Mouse (Mus musculus) c-Kit-positive CD71-negative TER-119-negative erythroid progenitor cells, embryonic 14.5 days (primary cell): ENCODE data around the gene Urah.

Source experiments
- DNase-seq: peaks from one replicate; pipeline ENCODE4 v3.0.0-alpha.2; 2013; ENCODE audit warnings: low read depth

Gene Urah

DNA sequence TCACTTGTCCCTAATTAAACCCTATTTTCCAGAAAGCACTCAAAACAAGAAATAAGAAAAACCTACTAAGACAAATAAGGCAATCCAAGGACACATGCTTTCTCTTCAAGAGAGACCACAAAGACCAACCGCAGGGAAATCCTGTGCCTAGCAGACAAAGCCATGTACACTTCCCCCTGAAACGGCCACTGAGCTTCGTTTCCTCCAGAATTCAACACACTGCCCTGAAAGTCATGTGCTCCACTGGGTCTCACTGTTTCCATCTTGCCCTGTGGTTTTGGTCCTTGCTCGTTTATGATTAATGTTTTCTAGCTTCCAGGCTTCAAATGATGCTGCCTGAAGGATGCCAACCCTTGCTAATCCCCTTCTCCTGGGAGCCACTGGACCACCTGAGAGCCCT is 39.4 kb downstream of the Urah start:
- DNase-seq, result peak; percentile 54

DNA sequence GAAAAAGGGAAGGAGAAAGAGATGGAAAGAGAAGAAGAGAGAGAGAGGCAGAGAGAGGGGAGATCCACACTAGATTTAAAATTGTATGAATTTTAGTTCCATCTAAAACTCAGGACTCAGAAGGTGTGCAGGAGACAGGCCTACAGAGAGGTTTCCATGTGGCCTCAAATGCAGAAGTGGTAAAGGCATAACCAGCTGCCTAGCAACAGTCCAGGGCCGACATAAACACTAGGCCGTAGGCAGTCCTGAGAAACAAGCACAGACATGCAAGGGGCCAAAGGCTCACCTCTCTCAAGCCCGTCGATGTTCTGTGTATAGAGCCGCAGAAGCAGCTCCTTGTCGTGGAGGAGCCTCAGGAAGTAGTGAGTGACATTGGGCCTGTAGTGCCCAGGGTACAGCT is 42.5 kb downstream of the Urah start:
- DNase-seq, result peak; percentile 41

DNA sequence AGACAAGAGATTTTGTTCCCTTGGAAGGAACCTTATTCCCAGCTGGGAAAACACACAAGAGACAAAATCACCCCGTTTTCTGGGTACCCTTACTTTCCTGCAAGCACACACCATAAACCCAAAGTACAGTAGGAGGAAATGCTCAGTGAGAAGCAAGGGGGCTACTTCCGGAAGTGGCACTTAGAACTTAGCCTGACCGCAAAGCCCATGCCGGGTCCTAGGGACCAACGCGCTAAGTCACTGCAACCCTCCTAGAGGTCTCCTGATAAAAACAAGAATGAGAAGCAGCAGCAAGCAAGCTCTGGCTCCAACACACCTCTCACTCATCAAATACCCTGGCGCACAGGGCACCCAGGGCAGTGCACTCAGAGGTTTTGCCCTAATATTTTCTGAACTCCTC is 44.5 kb downstream of the Urah start:
- no peak for DNase-seq

DNA sequence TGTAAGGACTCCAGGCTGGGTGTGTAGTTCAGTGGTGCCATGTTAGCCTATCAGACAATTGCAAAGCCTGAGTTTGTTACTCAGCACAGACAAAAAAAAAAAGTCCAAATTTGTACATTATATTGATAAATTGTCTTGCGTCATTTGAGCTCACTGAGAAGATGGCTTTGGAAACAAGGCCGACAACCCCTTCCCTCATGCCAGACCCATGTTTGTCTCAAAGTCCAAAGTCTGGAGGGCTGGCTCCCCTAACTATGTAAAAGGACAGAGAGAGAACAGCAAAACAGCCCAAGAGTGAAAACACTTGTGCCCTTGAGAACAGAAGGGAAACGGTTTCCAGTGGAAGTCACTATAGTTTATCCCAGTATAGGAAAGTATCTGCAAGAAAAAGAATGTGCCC is 45.6 kb downstream of the Urah start:
- DNase-seq, result no peak

DNA sequence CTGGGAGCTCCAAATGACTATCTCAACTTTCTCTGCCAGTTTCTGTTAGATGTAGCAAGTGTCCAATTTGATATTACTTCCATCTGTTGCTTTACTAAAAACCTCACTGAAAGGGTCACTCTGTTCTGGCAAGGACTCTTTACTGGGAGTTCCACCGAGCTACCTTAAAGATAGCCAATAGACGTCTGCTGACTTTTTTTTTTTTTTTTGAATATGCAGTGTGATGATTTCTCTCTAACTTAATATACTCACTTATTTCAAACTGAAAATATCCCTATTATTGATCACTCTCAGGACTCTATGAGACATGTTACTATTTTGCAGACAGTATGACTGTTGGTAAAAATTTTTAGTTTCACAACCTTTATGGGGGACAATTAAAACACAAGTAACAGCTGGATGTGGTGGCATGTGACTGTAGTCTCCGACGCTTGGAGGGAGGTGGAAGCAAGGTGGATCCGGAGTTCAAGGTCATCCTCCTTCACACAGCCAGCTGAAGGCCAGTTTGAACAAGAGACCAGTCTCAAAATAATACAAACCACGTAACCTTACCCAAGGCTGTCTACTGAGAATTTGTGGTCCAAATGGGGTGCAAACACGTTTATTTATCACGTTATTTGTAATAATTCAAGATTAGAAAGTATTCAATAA is 46.2 kb downstream of the Urah start:
- DNase-seq, result no peak

DNA sequence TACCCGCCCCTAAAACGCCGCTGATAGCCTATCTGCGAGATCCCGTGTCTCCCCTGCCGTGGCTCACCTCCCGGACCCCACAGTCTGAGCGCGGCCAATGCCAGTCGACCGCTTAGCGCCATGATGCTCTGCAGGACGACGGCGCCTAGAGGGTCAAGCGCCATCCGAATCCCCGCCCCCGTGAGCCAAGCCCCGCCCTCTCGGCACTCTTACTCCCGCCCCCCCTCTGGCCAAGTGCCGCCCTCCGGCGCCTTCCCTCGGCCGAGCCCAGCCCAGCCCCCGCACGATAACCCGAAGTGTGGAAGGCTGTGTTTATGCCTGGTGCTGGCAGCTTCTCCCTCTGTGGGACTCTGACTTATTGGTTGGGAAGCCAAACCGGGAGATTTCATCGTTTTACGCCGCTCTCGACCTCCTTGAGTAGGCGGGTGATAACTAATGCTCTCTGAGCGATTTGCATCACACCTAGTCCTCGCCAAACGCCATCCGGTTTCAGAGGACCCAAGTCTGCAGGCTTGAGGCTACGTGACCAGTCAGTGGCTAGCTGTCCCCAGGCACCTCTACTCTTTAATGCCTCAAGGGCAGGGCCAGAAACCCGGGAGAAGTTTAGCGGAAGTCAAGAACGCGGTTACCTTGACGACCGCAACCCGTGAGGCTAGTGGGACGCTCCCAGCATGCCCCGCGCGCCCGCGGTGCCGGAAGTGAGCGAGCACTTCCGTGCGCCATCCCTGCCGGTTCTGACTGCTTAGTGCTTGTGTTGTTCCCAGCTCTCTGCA is 47.1 kb downstream of the Urah start, which contains the start of the genes Psmd13 and Sirt3:
Gene Psmd13, plus strand, starts transcription at position 273 of the 773 bp plus-strand sequence.
Gene Sirt3, minus strand, starts transcription at position 614 of the 773 bp plus-strand sequence.
- DNase-seq, result peak; percentile 92

DNA sequence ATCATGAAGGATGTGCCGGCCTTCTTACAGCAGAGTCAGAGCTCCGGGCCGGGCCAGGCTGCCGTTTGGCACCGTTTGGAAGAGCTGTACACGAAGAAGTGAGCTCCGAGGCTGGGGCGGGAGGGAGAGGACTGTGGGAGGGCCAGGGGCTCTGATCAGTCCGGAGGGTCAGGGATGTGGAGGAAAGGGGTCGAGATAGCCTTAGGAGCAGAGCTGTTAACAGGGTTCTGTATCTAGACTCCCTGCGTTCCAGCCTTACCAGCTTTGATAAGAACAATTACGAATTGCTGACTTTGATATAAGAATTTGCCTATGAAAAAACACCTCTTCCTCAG is 47.6 kb downstream of the Urah start:
- no peak for DNase-seq
